Mouse (Mus musculus) hindbrain, postnatal 0 days (tissue): Measurements from ENCODE around the gene Ss18l2. TPM values are rescaled to one million over a fixed set of nuclear protein-coding genes. Genes with fewer than 3 reads are reported as not detected.

Experiments used
- ATAC-seq: fragments of 200-750 bp; cut with Nextera tagmentation; 2 replicates; pipeline ENCODE4 v1.8.0; 2017; ENCODE audit warnings: mild to moderate bottlenecking, moderate TSS enrichment, moderate library complexity
- DNase-seq: peaks from one replicate; pipeline ENCODE4 v3.0.0-alpha.2; 2015; ENCODE audit warnings: low spot score
- H3K27ac ChIP-seq: fragments of 300-500 bp; sonication (generic); 2 replicates; pipeline ENCODE4 v1.5.1; 2014; ENCODE audit warnings: mild to moderate bottlenecking
- H3K27me3 ChIP-seq: fragments of 300-500 bp; sonication (generic); 2 replicates; pipeline ENCODE4 v1.6.1; 2014; ENCODE audit warnings: low read length, mixed read lengths; ENCODE audit not compliant: insufficient read depth
- H3K36me3 ChIP-seq: fragments of 300-500 bp; sonication (generic); 2 replicates; pipeline ENCODE4 v1.6.1; 2014; ENCODE audit warnings: low read length, mixed read lengths; ENCODE audit not compliant: insufficient read depth
- H3K4me1 ChIP-seq: fragments of 300-500 bp; sonication (generic); 2 replicates; pipeline ENCODE4 v1.6.1; 2014; ENCODE audit warnings: antibody characterized with exemption, low read length, mixed read lengths; ENCODE audit not compliant: insufficient read depth
- H3K4me2 ChIP-seq: fragments of 300-500 bp; sonication (generic); 2 replicates; pipeline ENCODE4 v1.6.1; 2014; ENCODE audit warnings: low read depth, mild to moderate bottlenecking, low read length, moderate library complexity, mixed read lengths
- H3K4me3 ChIP-seq: fragments of 300-500 bp; sonication (generic); 2 replicates; pipeline ENCODE4 v1.5.1; 2014; ENCODE audit warnings: low read length
- H3K9ac ChIP-seq: fragments of 300-500 bp; sonication (generic); replicated peaks from 2 replicates; pipeline ENCODE4 v1.6.1; 2014; ENCODE audit warnings: mild to moderate bottlenecking, low read length, moderate library complexity, mixed read lengths
- H3K9me3 ChIP-seq: fragments of 300-500 bp; sonication (generic); 2 replicates; pipeline ENCODE4 v1.6.1; 2016; ENCODE audit warnings: low read length, mixed read lengths
- CTCF ChIP-seq: IDR thresholded peaks from 2 replicates; pipeline ENCODE4 v1.5.1; 2016; ENCODE audit warnings: antibody characterized with exemption, control low read depth, low read depth
- WGBS: fragments of 180-500 bp; shearing (Covaris S2); extraction: QIAGEN DNeasy Blood & Tissue Kit; methylation state at CpG from one replicate; pipeline ENCODE4 v1.1.7; 2014; 5-methylcytosine and 5-hydroxymethylcytosine counted together
- polyA plus RNA-seq: library from polyadenylated mRNA; unstranded; fragments of >200 nt; fragmentation: Nextera tagmentation; extraction: Ambion mirVana; gene quantifications from 2 replicates; pipeline ENCODE4 v1.2.1, GENCODE M21; 2015
- total RNA-seq: library from RNA; depleted of rRNA; stranded (reverse); fragments of >200 nt; gene quantifications from 2 replicates; pipeline ENCODE4 v1.2.3, GENCODE M21; 2014; rRNA removed

The Ss18l2 gene
- total and polyA plus RNA-seq, 2 experiments from 2014 or later = 62.6 to 231 TPM

DNA sequence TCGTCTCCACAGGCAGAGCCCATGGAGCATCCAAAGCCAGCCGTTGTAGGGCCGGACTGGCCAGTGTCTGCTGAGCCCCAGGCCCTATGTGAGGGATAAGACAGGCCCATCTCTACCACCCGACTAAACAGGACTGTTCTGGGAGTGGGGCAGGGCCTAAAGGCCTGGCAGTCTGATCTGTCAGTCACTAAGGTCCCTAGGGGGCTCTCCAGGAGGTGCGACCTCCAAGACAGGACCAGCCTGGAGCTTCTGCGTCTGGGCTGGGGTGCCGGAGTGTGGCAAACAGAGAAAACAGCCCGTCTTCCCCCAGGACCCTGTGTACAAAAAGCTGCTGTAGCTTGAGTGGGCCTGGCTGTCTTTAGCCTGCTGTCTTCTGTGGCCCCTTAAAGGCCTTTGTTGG is 51.7 kb downstream of the Ss18l2 start:
- Histone ChIP-seq H3K4me2 (peak overlapping the region; percentile 90; the same call in 1 of the 2 replicates), H3K9ac (no peak overlapping the region), H3K9me3 (no peaks in the 10 kb centered on the region), H3K36me3 (peaks cover 27% of the 10 kb centered on the region), H3K27ac (no peak overlapping the region), H3K4me3 (no peak overlapping the region), H3K27me3 (no peaks in the 10 kb centered on the region), H3K4me1 (peaks cover 19% of the 10 kb centered on the region)
- DNase-seq = no peak
- WGBS = 61% methylated on average over 8 of the region's 8 CpGs
- no peak for TF ChIP-seq CTCF
- ATAC-seq = no peak

DNA sequence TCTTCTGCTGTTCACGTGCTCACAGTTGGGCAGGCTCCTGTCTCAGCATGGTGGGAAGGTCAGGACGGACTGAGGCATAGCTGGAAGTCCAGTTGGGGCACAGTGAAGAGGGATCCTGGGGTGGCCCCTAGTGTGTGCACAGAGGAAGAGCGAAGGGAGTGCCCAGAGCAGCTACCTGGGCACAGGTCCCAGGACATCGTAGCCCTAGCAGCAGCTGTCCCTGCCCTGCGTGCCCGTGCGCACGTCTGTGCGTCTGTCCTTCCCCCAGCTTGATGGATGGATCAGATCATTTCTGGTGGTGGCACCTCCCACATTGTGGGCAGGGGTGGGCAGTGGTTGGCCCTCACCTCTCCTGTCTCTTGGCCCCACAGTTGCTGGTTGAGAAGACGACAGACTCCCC is 52.1 kb downstream of the Ss18l2 start:
- Histone ChIP-seq H3K4me3 (no peak overlapping the region), H3K36me3 (peaks cover 32% of the 10 kb centered on the region), H3K9ac (no peak overlapping the region), H3K9me3 (no peaks in the 10 kb centered on the region), H3K4me1 (peaks cover 19% of the 10 kb centered on the region), H3K4me2 (no peak overlapping the region), H3K27ac (no peak overlapping the region), H3K27me3 (no peaks in the 10 kb centered on the region)
- 82% methylated on average over 10 of the region's 10 CpGs for WGBS
- DNase-seq (no peak), ATAC-seq (no peak)
- TF ChIP-seq CTCF = no peak

DNA sequence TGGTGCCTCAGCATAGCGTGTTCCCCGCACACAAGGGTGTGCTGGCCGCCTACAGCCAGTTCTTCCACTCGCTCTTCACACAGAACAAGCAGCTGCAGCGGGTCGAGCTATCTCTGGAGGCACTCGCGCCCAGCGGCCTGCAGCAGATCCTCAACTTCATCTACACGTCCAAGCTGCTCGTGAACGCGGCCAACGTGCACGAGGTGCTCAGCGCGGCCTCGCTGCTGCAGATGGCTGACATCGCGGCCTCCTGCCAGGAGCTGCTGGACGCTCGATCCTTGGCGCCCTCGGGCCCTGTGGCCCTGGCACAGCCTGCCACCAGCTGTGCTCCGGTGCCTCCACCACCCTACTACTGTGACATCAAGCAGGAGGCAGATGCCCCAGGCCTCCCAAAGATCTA is 52.6 kb downstream of the Ss18l2 start:
- Histone ChIP-seq H3K9me3 (no peaks in the 10 kb centered on the region), H3K27me3 (no peaks in the 10 kb centered on the region), H3K4me2 (no peak overlapping the region), H3K4me3 (no peak overlapping the region), H3K27ac (no peak overlapping the region), H3K4me1 (peaks cover 19% of the 10 kb centered on the region), H3K9ac (no peak overlapping the region), H3K36me3 (peaks cover 37% of the 10 kb centered on the region)
- TF ChIP-seq CTCF = no peak
- no peak for ATAC-seq
- DNase-seq = peak; percentile 22
- WGBS = 72% methylated on average over 25 of the region's 25 CpGs

Other genes with a start within 250 kb of the Ss18l2 start
- gene Cck, start 214.6 kb upstream of the Ss18l2 start, total RNA-seq = 121 and 143 TPM in 2 replicates
- gene Cck, start 214.6 kb upstream of the Ss18l2 start, polyA plus RNA-seq = 77.3 and 84.8 TPM in 2 replicates
- gene Lyzl4, start 68.2 kb upstream of the Ss18l2 start, total RNA-seq = not detected in 2 replicates
- gene Lyzl4, start 68.2 kb upstream of the Ss18l2 start, polyA plus RNA-seq = 0.23 and 0.46 TPM in 2 replicates
- 1.3 and 1.4 TPM in 2 replicates for gene Vipr1, start 67.6 kb upstream of the Ss18l2 start, total RNA-seq
- gene Vipr1, start 67.6 kb upstream of the Ss18l2 start, polyA plus RNA-seq = 0.38 and 0.51 TPM in 2 replicates
- gene Sec22c, start 4.8 kb upstream of the Ss18l2 start, total RNA-seq = 19.0 and 25.2 TPM in 2 replicates
- 26.2 and 28.6 TPM in 2 replicates for gene Sec22c, start 4.8 kb upstream of the Ss18l2 start, polyA plus RNA-seq
- gene Nktr, start 8.8 kb downstream of the Ss18l2 start, total RNA-seq = 68.7 and 76.6 TPM in 2 replicates
- gene Nktr, start 8.8 kb downstream of the Ss18l2 start, polyA plus RNA-seq = 47.1 and 50.4 TPM in 2 replicates
- gene Zfp651, start 49.0 kb downstream of the Ss18l2 start, total RNA-seq = 62.3 and 70.1 TPM in 2 replicates
- gene Zfp651, start 49.0 kb downstream of the Ss18l2 start, polyA plus RNA-seq = 23.6 and 25.5 TPM in 2 replicates
- 2.1 and 4.1 TPM in 2 replicates for gene Klhl40, start 67.3 kb downstream of the Ss18l2 start, total RNA-seq
- gene Klhl40, start 67.3 kb downstream of the Ss18l2 start, polyA plus RNA-seq = 2.3 and 2.4 TPM in 2 replicates
- 1.2 and 1.8 TPM in 2 replicates for gene Hhatl, start 82.2 kb downstream of the Ss18l2 start, total RNA-seq
- gene Hhatl, start 82.2 kb downstream of the Ss18l2 start, polyA plus RNA-seq = 0.78 and 0.85 TPM in 2 replicates
- 3.7 and 5.6 TPM in 2 replicates for gene Ccdc13, start 129.1 kb downstream of the Ss18l2 start, total RNA-seq
- gene Ccdc13, start 129.1 kb downstream of the Ss18l2 start, polyA plus RNA-seq = 3.3 and 4.0 TPM in 2 replicates
- gene Higd1a, start 148.0 kb downstream of the Ss18l2 start, total RNA-seq = 27.2 and 36.9 TPM in 2 replicates
- 191 and 197 TPM in 2 replicates for gene Higd1a, start 148.0 kb downstream of the Ss18l2 start, polyA plus RNA-seq
- gene Ackr2, start 188.0 kb downstream of the Ss18l2 start, total RNA-seq = 1.0 and 5.1 TPM in 2 replicates
- gene Ackr2, start 188.0 kb downstream of the Ss18l2 start, polyA plus RNA-seq = 0.93 and 1.0 TPM in 2 replicates
- gene Cyp8b1, start 206.0 kb downstream of the Ss18l2 start, total RNA-seq = not detected in 2 replicates
- gene Cyp8b1, start 206.0 kb downstream of the Ss18l2 start, polyA plus RNA-seq = not detected in 2 replicates
- gene Fam198a, start 240.7 kb downstream of the Ss18l2 start, total RNA-seq = 5.8 and 7.5 TPM in 2 replicates
- gene Fam198a, start 240.7 kb downstream of the Ss18l2 start, polyA plus RNA-seq = 2.1 TPM in 2 replicates